Mouse (Mus musculus): Measurements from ENCODE around the gene Ppp2r5b. TPM values are rescaled to one million over a fixed set of nuclear protein-coding genes. Genes with fewer than 3 reads are reported as not detected.

Ppp2r5b gene
- polyA plus RNA-seq, 1 experiment from 2014 or later = 61.3 TPM

DNA sequence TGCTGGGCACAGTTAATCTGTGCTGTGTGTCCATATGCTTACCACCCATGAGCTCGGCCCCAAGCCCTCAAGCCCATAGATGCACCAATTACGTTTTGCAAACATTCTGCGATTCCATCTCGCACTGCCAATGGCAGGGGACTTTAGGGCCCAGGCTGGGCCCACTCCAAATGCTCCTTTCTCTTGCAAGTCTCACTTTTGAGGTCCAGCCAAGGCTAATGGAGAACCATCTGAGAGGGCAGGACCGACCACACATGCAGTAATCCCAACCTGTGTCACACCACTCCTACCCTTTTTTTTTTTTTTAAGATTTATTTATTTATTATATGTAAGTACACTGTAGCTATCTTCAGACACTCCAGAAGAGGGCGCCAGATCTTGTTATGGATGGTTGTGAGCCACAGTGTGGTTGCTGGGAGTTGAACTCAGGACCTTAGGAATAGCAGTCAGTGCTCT is 30.1 kb upstream of the Ppp2r5b start:
- Histone ChIP-seq H3K27ac (replicated peaks) (no peak overlapping the region), H3K4me2 (replicated peaks) (no peak overlapping the region), H3K36me3 (peaks cover 19% of the 10 kb centered on the region), H3K4me3 (no peak overlapping the region), H3K9ac (replicated peaks) (no peak overlapping the region), H3K4me1 (0 out of 2 replicates have a peak, but pooled peaks cover 3% of the 10 kb centered on the region), H3K9me3 (no peaks in the 10 kb centered on the region), H3K27me3 (0 out of 2 replicates have a peak, but pooled peaks cover 7% of the 10 kb centered on the region)
- 64% methylated on average over 6 of the region's 6 CpGs for WGBS
- no peak for ATAC-seq (ENCODE audit: low FRiP score, low read depth)

DNA sequence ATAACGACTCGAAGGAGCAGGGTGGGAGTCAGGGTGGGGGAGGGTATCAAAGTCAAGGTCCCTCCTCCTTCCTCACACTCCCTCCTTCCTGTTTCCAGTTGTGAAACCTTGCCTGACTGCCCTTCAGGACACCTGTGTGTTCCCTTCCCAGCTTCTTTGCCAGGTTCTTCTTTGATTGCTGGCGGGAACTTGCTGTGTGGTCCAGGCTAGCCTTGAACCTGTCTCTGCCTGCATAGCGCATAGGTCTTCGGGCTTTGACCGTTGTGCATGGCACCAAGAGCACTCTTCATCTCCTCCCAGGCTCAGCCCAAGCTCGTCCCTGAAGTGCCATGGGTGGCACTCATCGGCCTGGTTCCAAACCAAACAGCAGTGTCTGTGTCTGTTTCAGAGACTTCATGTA is 29.3 kb upstream of the Ppp2r5b start:
- Histone ChIP-seq H3K9ac (replicated peaks) (no peak overlapping the region), H3K4me2 (replicated peaks) (no peak overlapping the region), H3K4me1 (0 out of 2 replicates have a peak, but pooled peaks cover 3% of the 10 kb centered on the region), H3K36me3 (peaks cover 27% of the 10 kb centered on the region), H3K9me3 (no peaks in the 10 kb centered on the region), H3K27me3 (0 out of 2 replicates have a peak, but pooled peaks cover 7% of the 10 kb centered on the region), H3K4me3 (no peak overlapping the region), H3K27ac (replicated peaks) (no peak overlapping the region)
- no peak for ATAC-seq (ENCODE audit: low FRiP score, low read depth)
- WGBS = 90% methylated on average over 8 of the region's 8 CpGs

DNA sequence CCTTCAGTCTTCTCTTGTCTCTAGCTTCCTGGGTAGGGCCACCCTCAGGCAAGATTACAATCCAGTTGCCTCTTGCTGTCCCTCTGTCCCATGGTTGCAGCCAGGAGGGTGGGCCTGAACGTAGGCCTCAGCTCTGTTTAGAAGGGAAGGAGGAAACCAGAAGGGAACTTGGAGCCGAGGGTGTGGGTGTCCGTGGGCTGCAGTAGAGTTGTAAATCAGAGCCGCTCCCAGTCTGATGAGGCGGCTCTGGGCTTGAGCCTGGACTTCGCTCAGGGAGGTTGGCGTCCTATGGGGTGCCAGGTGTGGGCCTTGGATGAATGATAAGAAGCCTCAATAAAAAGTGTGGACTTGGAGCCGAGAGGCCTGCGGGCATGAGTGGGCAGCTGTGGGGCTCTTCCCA is 28.5 kb upstream of the Ppp2r5b start:
- Histone ChIP-seq H3K27ac (replicated peaks) (no peak overlapping the region), H3K4me1 (0 out of 2 replicates have a peak, but pooled peaks cover 3% of the 10 kb centered on the region), H3K27me3 (0 out of 2 replicates have a peak, but pooled peaks cover 7% of the 10 kb centered on the region), H3K9me3 (no peaks in the 10 kb centered on the region), H3K9ac (replicated peaks) (peak overlapping the region; percentile 31; the same call in 1 of the 2 replicates), H3K4me3 (no peak overlapping the region), H3K4me2 (replicated peaks) (no peak overlapping the region), H3K36me3 (peaks cover 35% of the 10 kb centered on the region)
- ATAC-seq (ENCODE audit: low FRiP score, low read depth) = no peak
- WGBS = 85% methylated on average over 9 of the region's 9 CpGs

- peaks cover 48% of the 10 kb centered on the region for H3K36me3 ChIP-seq
- H3K9me3 ChIP-seq = no peaks in the 10 kb centered on the region
- H3K4me1 ChIP-seq = no peaks in the 10 kb centered on the region
- no peak overlapping the region for H3K9ac ChIP-seq (replicated peaks)
- 0 out of 2 replicates have a peak, but pooled peaks cover 6% of the 10 kb centered on the region for H3K27me3 ChIP-seq
- no peak overlapping the region for H3K4me3 ChIP-seq
- no peak overlapping the region for H3K4me2 ChIP-seq (replicated peaks)
- WGBS = 87% methylated on average over 8 of the region's 8 CpGs
- no peak overlapping the region for H3K27ac ChIP-seq (replicated peaks)
- no peak for ATAC-seq (ENCODE audit: low FRiP score, low read depth)
Measured at GRCm38 (mm10) chr19:6262839-6263433, 27.3 kb upstream of the Ppp2r5b start.

DNA sequence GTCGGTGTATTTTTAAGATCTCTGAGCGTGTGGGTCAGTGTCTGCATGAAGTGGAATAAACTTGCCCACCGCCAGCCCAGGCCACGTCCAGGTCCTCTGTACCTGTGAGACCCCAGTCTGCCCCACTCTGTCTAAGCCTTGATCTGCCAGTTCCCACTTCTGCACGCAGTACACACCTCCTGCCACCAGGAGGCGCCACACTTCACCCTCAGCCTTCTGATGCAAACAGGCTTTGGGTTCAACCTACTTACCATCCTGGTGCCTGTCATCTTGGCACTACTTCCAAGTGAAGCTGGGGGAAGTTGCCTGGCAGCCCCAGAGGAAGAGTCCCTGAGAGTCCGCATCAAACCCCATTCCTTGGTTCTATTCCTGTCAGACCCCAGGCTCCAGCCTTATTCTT is 26.6 kb upstream of the Ppp2r5b start:
- Histone ChIP-seq H3K27ac (replicated peaks) (no peak overlapping the region), H3K4me3 (no peak overlapping the region), H3K4me2 (replicated peaks) (no peak overlapping the region), H3K4me1 (no peaks in the 10 kb centered on the region), H3K9me3 (no peaks in the 10 kb centered on the region), H3K9ac (replicated peaks) (no peak overlapping the region), H3K27me3 (no peaks in the 10 kb centered on the region), H3K36me3 (peaks cover 55% of the 10 kb centered on the region)
- ATAC-seq (ENCODE audit: low FRiP score, low read depth) = no peak
- WGBS = 61% methylated on average over 7 of the region's 7 CpGs

- no peaks in the 10 kb centered on the region for H3K27me3 ChIP-seq
- H3K36me3 ChIP-seq = peaks cover 63% of the 10 kb centered on the region
- H3K9ac ChIP-seq (replicated peaks) = no peak overlapping the region
- no peak for ATAC-seq (ENCODE audit: low FRiP score, low read depth)
- 93% methylated on average over 14 of the region's 14 CpGs for WGBS
- no peaks in the 10 kb centered on the region for H3K4me1 ChIP-seq
- H3K4me2 ChIP-seq (replicated peaks) = no peak overlapping the region
- H3K9me3 ChIP-seq = no peaks in the 10 kb centered on the region
- no peak overlapping the region for H3K4me3 ChIP-seq
- no peak overlapping the region for H3K27ac ChIP-seq (replicated peaks)
Measured at GRCm38 (mm10) chr19:6261379-6261778, 25.7 kb upstream of the Ppp2r5b start.

GRCm38 (mm10) chr19:6260946-6261345 is 25.3 kb upstream of the Ppp2r5b start:
- Histone ChIP-seq H3K4me1 (no peaks in the 10 kb centered on the region), H3K9ac (replicated peaks) (no peak overlapping the region), H3K4me2 (replicated peaks) (no peak overlapping the region), H3K27me3 (no peaks in the 10 kb centered on the region), H3K9me3 (no peaks in the 10 kb centered on the region), H3K36me3 (peaks cover 67% of the 10 kb centered on the region), H3K4me3 (no peak overlapping the region), H3K27ac (replicated peaks) (no peak overlapping the region)
- 79% methylated on average over 4 of the region's 4 CpGs for WGBS
- no peak for ATAC-seq (ENCODE audit: low FRiP score, low read depth)

DNA sequence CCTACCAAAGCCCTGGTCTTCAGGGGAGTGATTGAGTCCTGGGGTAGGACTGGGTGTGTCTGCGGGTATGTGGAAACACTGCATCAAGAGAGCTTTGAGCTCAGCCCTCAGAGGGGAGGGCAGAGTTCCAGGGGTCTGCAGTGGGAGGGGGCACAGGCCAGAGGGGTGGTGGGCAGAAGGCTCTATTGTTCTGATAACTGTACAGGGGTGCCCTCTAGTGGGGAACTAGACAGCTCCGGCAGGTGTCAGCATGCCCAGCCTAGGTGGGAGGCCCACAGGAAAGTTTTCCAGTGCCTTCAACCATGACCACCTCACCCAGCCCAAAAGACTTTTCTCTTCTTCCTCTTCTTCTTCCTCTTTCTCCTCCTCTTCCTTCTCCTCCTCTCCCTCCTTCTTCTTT is 24.8 kb upstream of the Ppp2r5b start:
- Histone ChIP-seq H3K4me2 (replicated peaks) (no peak overlapping the region), H3K4me3 (no peak overlapping the region), H3K9me3 (no peaks in the 10 kb centered on the region), H3K27me3 (no peaks in the 10 kb centered on the region), H3K36me3 (peaks cover 73% of the 10 kb centered on the region), H3K4me1 (no peaks in the 10 kb centered on the region), H3K27ac (replicated peaks) (no peak overlapping the region), H3K9ac (replicated peaks) (no peak overlapping the region)
- ATAC-seq (ENCODE audit: low FRiP score, low read depth) = no peak
- WGBS = 63% methylated on average over 2 of the region's 2 CpGs

DNA sequence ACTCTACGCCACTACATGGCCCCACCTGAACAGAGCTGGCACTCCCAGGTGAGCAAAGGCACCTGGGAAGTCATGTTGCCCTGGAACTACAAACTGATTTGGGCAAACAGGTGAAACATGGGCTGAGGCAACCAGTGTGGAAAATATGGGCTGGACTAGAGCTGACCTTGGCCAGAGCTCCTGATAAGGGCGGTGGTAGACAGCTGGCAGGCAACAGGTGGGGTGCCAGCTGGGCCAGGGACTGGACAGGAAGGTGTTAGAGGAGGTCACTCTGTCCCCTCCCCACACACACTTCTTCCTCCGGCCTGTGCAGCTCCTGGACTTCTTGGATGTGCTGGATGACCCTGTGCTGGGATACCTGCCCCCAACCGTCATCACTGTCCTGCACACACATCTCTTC is 17.3 kb upstream of the Ppp2r5b start:
- Histone ChIP-seq H3K9me3 (no peaks in the 10 kb centered on the region), H3K36me3 (peaks cover 93% of the 10 kb centered on the region), H3K27ac (replicated peaks) (no peak overlapping the region), H3K4me3 (no peak overlapping the region), H3K4me1 (no peaks in the 10 kb centered on the region), H3K4me2 (replicated peaks) (no peak overlapping the region), H3K9ac (replicated peaks) (no peak overlapping the region), H3K27me3 (no peaks in the 10 kb centered on the region)
- ATAC-seq (ENCODE audit: low FRiP score, low read depth) = no peak
- 94% methylated on average over 4 of the region's 4 CpGs for WGBS

DNA sequence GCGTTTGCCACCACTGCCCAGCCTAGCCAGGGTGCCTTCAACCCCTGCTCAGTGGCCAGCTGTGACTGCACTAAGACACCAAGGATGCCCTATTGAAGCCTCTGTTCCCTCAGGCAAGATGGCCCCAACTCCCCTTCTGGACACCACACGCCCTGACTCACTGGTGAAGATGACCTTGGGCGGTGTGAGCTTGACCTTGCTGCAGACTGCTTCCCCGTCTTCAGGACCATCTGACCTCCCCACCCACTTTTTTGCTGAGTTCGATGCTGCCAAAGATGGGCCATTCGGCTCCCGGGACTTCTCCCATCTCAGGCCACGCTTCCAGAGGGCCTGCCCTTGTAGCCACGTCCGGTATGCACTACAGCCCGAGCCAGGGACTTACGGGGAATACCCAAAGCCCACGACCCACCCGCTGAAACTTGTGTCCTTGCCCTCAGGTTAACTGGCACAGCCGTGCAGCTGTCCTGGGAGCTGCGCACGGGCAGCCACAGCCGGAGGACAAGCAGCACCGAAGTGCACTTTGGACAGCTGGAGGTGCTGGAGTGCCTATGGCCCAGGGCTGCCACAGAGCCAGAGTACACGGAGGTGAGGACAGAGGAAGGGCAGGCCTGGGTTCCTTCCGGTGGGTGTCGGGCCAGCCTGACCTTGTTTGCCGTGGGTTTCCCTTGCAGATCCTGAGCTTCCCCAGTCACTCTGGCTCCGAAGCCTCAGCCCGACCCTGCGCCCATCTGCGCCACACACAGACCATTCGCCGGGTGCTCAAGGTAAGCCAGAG is 12.0 kb upstream of the Ppp2r5b start:
- H3K27ac ChIP-seq (replicated peaks) = no peak overlapping the region
- no peaks in the 10 kb centered on the region for H3K9me3 ChIP-seq
- H3K9ac ChIP-seq (replicated peaks) = no peak overlapping the region
- no peak overlapping the region for H3K4me2 ChIP-seq (replicated peaks)
- WGBS = 94% methylated on average over 29 of the region's 29 CpGs
- no peak overlapping the region for H3K4me3 ChIP-seq
- ATAC-seq (ENCODE audit: low FRiP score, low read depth) = no peak
- H3K36me3 ChIP-seq = peaks cover 75% of the 10 kb centered on the region
- H3K4me1 ChIP-seq = peaks cover 6% of the 10 kb centered on the region
- H3K27me3 ChIP-seq = no peaks in the 10 kb centered on the region

- Histone ChIP-seq H3K9ac (replicated peaks) (no peak overlapping the region), H3K4me2 (replicated peaks) (no peak overlapping the region), H3K4me1 (peaks cover 13% of the 10 kb centered on the region), H3K4me3 (no peak overlapping the region), H3K27me3 (no peaks in the 10 kb centered on the region), H3K27ac (replicated peaks) (no peak overlapping the region), H3K9me3 (no peaks in the 10 kb centered on the region), H3K36me3 (peaks cover 57% of the 10 kb centered on the region)
- WGBS = 90% methylated on average over 1 of the region's 1 CpGs
- ATAC-seq (ENCODE audit: low FRiP score, low read depth) = no peak
Measured at GRCm38 (mm10) chr19:6245806-6246205, 10.1 kb upstream of the Ppp2r5b start.

DNA sequence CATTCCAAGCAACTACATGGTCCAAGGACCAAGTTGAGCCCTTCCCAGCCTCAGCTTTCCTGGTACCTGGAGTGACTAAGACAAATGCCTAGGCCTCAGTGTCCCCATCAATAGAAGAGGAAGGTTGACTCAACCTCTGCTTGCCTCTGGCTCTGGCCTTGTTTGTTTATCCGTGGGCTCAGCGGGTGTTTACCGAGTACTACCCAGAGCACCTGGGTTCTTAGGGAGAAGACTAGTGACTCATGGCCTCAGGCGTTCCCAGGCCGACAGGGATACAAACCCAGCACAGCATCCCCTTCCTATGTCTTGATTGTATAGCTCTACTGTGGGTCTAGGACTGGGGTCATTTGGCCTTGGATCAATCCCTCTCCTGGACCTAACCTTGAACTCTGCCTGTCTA is 7.6 kb upstream of the Ppp2r5b start:
- Histone ChIP-seq H3K4me3 (no peak overlapping the region), H3K27ac (replicated peaks) (no peak overlapping the region), H3K4me2 (replicated peaks) (peak overlapping the region; percentile 93; the same call in 1 of the 2 replicates), H3K9me3 (no peaks in the 10 kb centered on the region), H3K27me3 (no peaks in the 10 kb centered on the region), H3K4me1 (peaks cover 13% of the 10 kb centered on the region), H3K36me3 (peaks cover 38% of the 10 kb centered on the region), H3K9ac (replicated peaks) (no peak overlapping the region; the same call in 1 of the 2 replicates)
- no peak for ATAC-seq (ENCODE audit: low FRiP score, low read depth)
- WGBS = 85% methylated on average over 5 of the region's 5 CpGs

Data from midbrain, embryonic 12.5 days (tissue).